Mouse (Mus musculus): ENCODE data around the gene Cntrl.

DNA sequence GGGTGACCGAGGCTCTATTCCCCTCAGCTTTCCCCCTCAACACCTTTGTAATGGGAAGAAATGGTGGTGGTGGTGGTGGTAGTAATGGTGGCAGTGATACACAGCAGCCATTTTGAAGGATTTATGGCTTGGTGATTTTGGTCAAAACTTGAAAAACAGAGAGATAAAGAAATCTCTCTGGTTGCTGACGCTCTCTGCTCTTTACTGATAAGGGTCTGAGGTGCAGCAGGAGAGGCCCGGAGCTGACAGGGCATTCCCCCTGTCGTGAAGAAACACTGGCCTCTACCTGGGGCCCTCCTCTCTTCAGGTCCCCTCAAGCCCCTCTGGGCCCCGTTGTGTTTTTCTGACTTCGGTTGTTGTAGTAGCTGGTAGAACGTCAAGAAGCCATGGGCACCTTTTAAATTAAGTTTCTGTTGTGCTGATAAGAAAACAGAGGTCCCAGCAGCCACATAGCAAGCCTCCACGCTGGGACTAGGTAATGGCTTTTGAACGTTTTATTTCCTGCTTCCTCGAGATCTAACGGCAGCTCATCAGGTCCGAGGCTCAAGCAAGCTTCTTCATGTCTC, 104.1 kb downstream of the Cntrl start:
- TF ChIP-seq EP300 (optimal IDR thresholded peaks at IDR 0.05) (no peak), CTCF (IDR thresholded peaks at IDR 0.05; ENCODE audit: low read depth) (no peak)

All from stomach, postnatal 0 days (tissue).